Mouse (Mus musculus): ENCODE results near the gene Asap3.

The Asap3 gene

GRCm38 (mm10) chr4:136180408-136181330, 25.5 kb upstream of the Asap3 start:
- DNase-seq (ENCODE audit: extremely low spot score, low spot score), result no peak

GRCm38 (mm10) chr4:136181367-136181766, 24.8 kb upstream of the Asap3 start:
- DNase-seq (ENCODE audit: extremely low spot score, low spot score), result no peak

GRCm38 (mm10) chr4:136185375-136185774, 20.8 kb upstream of the Asap3 start:
- DNase-seq (ENCODE audit: extremely low spot score, low spot score), result no peak

GRCm38 (mm10) chr4:136186315-136186714, 19.9 kb upstream of the Asap3 start:
- DNase-seq (ENCODE audit: extremely low spot score, low spot score), result no peak

GRCm38 (mm10) chr4:136186739-136187472, 19.3 kb upstream of the Asap3 start:
- DNase-seq (ENCODE audit: extremely low spot score, low spot score), result no peak

GRCm38 (mm10) chr4:136188973-136189737, 17.0 kb upstream of the Asap3 start:
- DNase-seq (ENCODE audit: extremely low spot score, low spot score), result no peak

- no peak for DNase-seq (ENCODE audit: extremely low spot score, low spot score)
Observed at GRCm38 (mm10) chr4:136189912-136190311, 16.3 kb upstream of the Asap3 start.

- DNase-seq (ENCODE audit: extremely low spot score, low spot score), result no peak
Observed at GRCm38 (mm10) chr4:136193571-136193970, 12.6 kb upstream of the Asap3 start.

- no peak for DNase-seq (ENCODE audit: extremely low spot score, low spot score)
Observed at GRCm38 (mm10) chr4:136195029-136195428, 11.1 kb upstream of the Asap3 start.

GRCm38 (mm10) chr4:136195629-136196028, 10.5 kb upstream of the Asap3 start:
- no peak for DNase-seq (ENCODE audit: extremely low spot score, low spot score)

GRCm38 (mm10) chr4:136196201-136196600, 10.0 kb upstream of the Asap3 start:
- no peak for DNase-seq (ENCODE audit: extremely low spot score, low spot score)

GRCm38 (mm10) chr4:136198846-136199245, 7.3 kb upstream of the Asap3 start:
- no peak for DNase-seq (ENCODE audit: extremely low spot score, low spot score)

- DNase-seq (ENCODE audit: extremely low spot score, low spot score), result no peak
Observed at GRCm38 (mm10) chr4:136199562-136200292, 6.4 kb upstream of the Asap3 start.

GRCm38 (mm10) chr4:136202509-136202908, 3.7 kb upstream of the Asap3 start:
- DNase-seq (ENCODE audit: extremely low spot score, low spot score), result peak; percentile 87

- DNase-seq (ENCODE audit: extremely low spot score, low spot score), result no peak
Observed at GRCm38 (mm10) chr4:136204775-136205174, 1.4 kb upstream of the Asap3 start.

GRCm38 (mm10) chr4:136206943-136207342, 778 bp downstream of the Asap3 start:
- DNase-seq (ENCODE audit: extremely low spot score, low spot score), result no peak

GRCm38 (mm10) chr4:136210931-136211330, 4.8 kb downstream of the Asap3 start:
- DNase-seq (ENCODE audit: extremely low spot score, low spot score), result no peak

GRCm38 (mm10) chr4:136213629-136214028, 7.5 kb downstream of the Asap3 start:
- DNase-seq (ENCODE audit: extremely low spot score, low spot score), result no peak

- DNase-seq (ENCODE audit: extremely low spot score, low spot score), result no peak
Observed at GRCm38 (mm10) chr4:136214828-136215227, 8.7 kb downstream of the Asap3 start.

- no peak for DNase-seq (ENCODE audit: extremely low spot score, low spot score)
Observed at GRCm38 (mm10) chr4:136215576-136215975, 9.4 kb downstream of the Asap3 start.

GRCm38 (mm10) chr4:136217063-136217462, 10.9 kb downstream of the Asap3 start:
- no peak for DNase-seq (ENCODE audit: extremely low spot score, low spot score)

Data from neural tube, embryonic 10.5 days (tissue).